Mouse (Mus musculus) forebrain, embryonic 10.5 days (tissue): ENCODE results near the gene Chst7. TPM values are rescaled to one million over a fixed set of nuclear protein-coding genes. Genes with fewer than 3 reads are reported as not detected.

Experiments
- polyA plus RNA-seq: library from polyadenylated mRNA; unstranded; fragments of >200 nt; fragmentation: Nextera tagmentation; extraction: Ambion mirVana; gene quantifications from 2 replicates; pipeline ENCODE4 v1.2.1, GENCODE M21; 2016

Chst7 gene
- polyA plus RNA-seq, 1 experiment from 2014 or later = 4.0 TPM

Other genes with a start within 250 kb of the Chst7 start
- 0.49 and 0.93 TPM in 2 replicates for gene Slc9a7, start 232.2 kb downstream of the Chst7 start, polyA plus RNA-seq